Mouse (Mus musculus) Patski (cell line): Measurements from ENCODE around the gene Cdk18. TPM values are rescaled to one million over a fixed set of nuclear protein-coding genes. Genes with fewer than 3 reads are reported as not detected.

Experiments
- ATAC-seq: fragments of 100-300 bp; one replicate; pipeline ENCODE4 v1.8.0; 2021
- CTCF ChIA-PET: fragments of 350-600 bp; sonication (Branson Sonifier 250); formaldehyde crosslinking; loops from one replicate; lab custom pipeline; 2022; ENCODE audit warnings: inconsistent platforms; lab: Charles Lee
- POLR2A ChIA-PET: fragments of 350-600 bp; sonication (Branson Sonifier 250); formaldehyde crosslinking; loops from one replicate; lab custom pipeline; 2022; ENCODE audit warnings: antibody characterized with exemption, inconsistent platforms; lab: Charles Lee
- DNase-seq: peaks from one replicate; pipeline ENCODE4 v3.0.0-alpha.2; 2011; ENCODE audit warnings: low read depth, low spot score
- H3K27me3 ChIP-seq: fragments of 371-371 bp; one replicate; pipeline ENCODE4 v1.5.1; 2021
- CTCF ChIP-seq: fragments of 100-300 bp; IDR thresholded peaks from one replicate; pipeline ENCODE4 v1.5.1; 2021
- in situ Hi-C: fragments of 300-500 bp; cut with MboI; formaldehyde crosslinking; loops from 3 replicates; pipeline ENCODE4 v1.11.1; 2018; ENCODE audit warnings: low pct_unique_long_range_greater_than_20kb, mixed read lengths
- polyA plus RNA-seq: library from polyadenylated mRNA; unstranded; gene quantifications from one replicate; pipeline ENCODE4 v1.2.3, GENCODE M21; 2021

Gene Cdk18
- polyA plus RNA-seq, 1 experiment from 2014 or later: 88.8 TPM

DNA sequence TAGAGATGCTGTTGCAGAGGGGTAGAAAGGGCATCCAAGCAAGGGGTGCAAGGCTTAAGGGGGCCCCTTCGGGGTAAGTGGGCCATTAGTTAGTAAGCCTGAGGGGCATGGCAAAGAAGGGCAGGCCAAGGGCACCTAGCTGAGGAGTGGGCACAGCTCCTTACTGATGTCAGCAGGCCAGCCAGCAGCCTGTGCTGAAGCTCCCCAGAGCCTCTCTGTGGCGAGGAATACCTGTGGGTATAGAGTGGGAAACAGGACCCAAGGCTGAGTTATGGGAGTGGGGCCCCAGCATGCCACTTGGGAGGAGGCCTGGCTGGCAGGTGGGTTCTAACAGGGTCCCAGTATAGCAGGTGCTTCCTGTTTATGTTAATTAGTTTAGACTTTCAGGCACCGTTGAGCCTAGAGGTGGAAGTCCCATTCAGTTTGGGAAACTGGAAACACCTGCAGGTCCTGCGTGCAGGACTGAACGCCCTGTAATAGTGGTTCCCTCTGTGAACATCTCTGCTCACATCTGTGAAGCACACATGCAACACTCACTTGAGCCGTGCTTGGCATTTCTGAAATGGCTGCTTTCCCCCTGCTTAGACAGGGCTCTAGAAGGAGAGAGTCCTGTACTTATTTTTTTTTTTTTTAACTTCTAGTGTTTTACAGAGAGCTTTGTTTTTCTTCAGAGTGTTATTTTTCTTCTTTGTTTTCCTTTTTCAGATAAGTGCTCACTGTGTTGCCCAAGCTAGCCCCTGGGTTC lies 37.4 kb downstream of the Cdk18 start:
- DNase-seq (no peak), ATAC-seq (no peak)
- H3K27me3 ChIP-seq: peaks cover 1% of the 10 kb centered on the region
- TF ChIP-seq CTCF: no peak
- POLR2A ChIA-PET: no interaction called here
- in situ Hi-C loops: no loop called here
- CTCF ChIA-PET: no interaction called here

DNA sequence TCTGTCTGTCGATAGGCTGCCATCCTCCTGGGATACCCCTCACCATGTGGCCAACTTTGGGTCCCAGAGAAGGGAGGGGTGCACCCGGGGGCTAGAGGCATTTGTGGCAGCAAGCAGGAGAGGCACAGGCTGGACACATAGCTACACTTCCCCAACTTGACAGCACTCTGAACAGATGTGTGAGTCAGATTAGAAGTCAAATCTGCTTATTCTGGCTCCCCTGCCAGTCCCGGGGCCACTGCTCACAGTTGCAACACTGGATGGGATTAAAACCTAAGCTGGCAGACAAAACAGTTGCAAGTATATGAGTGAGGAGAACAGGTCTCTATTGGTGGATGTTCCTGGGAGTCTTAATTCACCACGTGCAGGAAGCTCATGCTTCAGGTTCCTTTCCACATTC lies 39.7 kb downstream of the Cdk18 start:
- TF ChIP-seq CTCF: no peak
- ChIA-PET CTCF (interaction anchor here (1.5 kb wide), 1 partner anchor 25 kb away, joined by 3 read pairs; no protein-coding TSS in a partner anchor), POLR2A (interaction anchor here (0.6 kb wide), 1 partner anchor 47 kb away, joined by 3 read pairs; no protein-coding TSS in a partner anchor)
- no peaks in the 10 kb centered on the region for H3K27me3 ChIP-seq
- in situ Hi-C loops: no loop called here
- ATAC-seq (no peak), DNase-seq (no peak)

DNA sequence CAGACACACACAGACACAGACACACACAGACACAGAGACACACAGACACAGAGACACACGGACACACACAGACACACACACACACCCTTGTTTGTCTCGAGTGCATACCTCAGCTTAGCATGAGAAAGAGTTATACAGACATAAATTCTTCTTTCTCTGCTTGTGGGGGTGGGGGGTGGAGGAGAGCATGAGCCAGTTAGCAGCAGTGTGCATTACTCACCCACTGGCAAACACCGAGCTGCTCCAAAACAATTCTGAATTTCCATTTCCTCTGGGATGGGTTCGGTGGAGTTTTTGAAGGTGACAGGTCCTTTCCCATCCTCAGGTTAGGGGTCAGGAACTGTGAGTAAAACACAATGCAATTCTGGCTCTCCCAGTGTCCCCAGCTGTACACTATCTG lies 40.5 kb downstream of the Cdk18 start:
- H3K27me3 ChIP-seq: no peaks in the 10 kb centered on the region
- ATAC-seq: no peak
- ChIA-PET POLR2A (interaction anchor here (0.6 to 1.0 kb wide), 2 partner anchors 11 to 54 kb away, joined by 3 read pairs; no protein-coding TSS in a partner anchor), CTCF (interaction anchor here (0.9 to 1.5 kb wide), 2 partner anchors 17 to 24 kb away, joined by 3 read pairs; no protein-coding TSS in a partner anchor)
- in situ Hi-C loops: no loop called here
- no peak for DNase-seq
- TF ChIP-seq CTCF: no peak

DNA sequence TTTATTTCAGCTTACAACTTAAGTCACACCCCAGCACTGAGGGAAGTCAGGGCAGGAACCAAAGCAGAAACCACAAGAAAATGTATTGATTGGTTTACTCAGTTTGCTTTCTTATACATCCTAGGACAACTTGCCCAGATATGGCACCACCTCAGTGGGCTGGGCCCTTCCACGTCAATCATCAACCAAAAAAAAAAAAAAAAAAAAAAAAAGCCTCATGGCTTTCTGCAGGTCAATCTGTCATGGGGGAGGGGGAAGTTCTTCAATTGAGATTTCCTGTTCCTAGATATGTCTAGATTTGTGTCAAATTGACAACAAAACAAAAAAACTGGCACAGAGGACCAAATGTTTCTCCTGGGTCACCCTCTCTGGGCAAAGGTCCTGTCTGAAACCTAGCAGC lies 41.4 kb downstream of the Cdk18 start:
- DNase-seq (no peak), ATAC-seq (no peak)
- in situ Hi-C loops: no loop called here
- ChIA-PET CTCF (no interaction called here), POLR2A (no interaction called here)
- no peak for TF ChIP-seq CTCF
- no peaks in the 10 kb centered on the region for H3K27me3 ChIP-seq

DNA sequence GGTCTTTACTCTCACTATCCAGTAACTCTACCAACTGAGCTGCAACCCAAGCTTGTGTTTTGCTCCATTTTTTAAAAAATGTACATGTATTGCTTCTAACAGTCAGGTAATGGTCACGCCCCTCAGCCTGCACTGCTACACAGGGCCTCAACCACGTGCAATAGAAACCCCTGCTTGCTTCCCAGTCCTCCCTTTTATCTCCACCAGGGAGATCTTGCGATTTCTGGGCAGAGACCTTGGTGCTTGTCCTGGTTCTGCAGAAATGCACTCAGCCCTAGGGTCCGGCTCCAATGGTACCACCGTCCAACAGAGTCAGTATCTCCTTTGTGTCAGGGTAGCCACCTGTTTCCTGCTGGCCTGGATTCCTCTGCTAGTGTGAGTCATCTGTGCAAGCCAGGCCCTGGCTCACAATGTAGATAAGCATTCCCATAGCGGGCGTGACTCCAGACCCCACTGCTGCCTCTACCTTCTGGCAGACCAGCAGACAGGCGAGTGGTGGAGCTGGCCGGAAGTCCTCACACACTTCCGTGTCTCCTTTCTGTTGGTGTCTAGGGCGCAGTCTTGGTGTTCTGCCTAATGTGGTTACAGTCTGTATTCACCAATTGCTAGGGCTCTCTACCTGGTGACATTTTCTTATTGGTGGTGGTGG lies 44.0 kb downstream of the Cdk18 start:
- ATAC-seq (no peak), DNase-seq (no peak)
- in situ Hi-C loops: no loop called here
- TF ChIP-seq CTCF: no peak
- H3K27me3 ChIP-seq: no peaks in the 10 kb centered on the region
- ChIA-PET CTCF (no interaction called here), POLR2A (no interaction called here)

DNA sequence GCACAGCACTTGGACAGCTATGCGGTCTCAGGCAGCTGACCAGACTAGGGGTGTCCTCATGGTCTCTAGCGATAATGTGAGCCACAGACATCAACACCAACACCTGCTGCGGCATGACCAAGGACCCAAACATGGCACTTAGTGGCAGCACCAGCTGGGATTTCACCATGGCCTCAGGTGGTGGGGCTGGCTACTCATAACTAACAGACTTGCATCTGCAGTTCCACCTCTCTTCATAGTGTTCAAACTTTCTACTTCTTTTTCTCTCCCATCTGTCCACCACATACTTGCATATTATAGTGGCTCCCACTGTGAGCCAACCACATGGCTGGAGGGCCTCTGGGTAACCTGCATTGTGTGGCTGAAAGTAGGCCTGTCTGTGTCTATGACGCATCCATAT lies 46.2 kb downstream of the Cdk18 start:
- no peak for ATAC-seq
- peaks cover 2% of the 10 kb centered on the region for H3K27me3 ChIP-seq
- in situ Hi-C loops: no loop called here
- DNase-seq: no peak
- POLR2A ChIA-PET: no interaction called here
- no peak for TF ChIP-seq CTCF
- CTCF ChIA-PET: no interaction called here

DNA sequence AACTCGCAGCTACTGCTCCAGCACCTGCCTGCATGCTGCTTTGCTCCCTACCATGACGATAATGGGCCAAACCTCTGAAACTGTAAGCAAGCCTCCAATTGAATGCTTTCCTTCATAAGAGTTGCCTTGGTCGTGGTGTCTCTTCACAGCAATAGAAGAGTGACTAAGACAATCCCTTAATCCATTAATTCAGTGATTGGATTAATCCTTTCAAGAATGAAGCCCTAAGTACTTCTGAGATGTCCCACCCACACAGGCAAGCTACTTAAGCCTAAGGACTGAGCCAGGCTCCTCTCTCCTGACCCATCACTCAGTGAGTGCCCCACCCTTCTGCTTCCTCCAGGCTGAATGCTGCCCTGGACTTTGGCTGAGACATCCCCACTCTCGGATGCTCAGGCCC lies 49.2 kb downstream of the Cdk18 start:
- ATAC-seq (no peak), DNase-seq (no peak)
- no peak for TF ChIP-seq CTCF
- in situ Hi-C loops: no loop called here
- H3K27me3 ChIP-seq: peaks cover 5% of the 10 kb centered on the region
- POLR2A ChIA-PET: no interaction called here
- CTCF ChIA-PET: no interaction called here

DNA sequence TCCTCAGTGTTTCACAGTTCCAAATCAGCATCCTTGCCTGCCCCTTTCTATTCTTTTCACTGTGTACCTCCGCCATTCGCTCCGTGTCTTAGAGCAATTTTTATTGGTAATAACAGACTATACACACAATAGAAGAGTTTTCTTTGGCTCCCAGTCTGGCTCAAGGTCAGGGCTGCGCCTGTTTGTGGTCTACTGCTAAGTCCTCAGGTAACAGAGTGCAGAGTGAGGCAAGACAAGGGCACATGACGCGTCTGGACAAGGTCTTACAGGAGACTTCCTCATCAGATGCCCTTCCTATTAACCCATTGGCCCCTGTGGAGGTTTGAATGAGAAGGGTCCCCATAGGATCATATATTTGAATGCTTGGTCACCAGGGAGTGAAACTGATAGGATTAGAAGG lies 49.7 kb downstream of the Cdk18 start:
- ChIA-PET POLR2A (no interaction called here), CTCF (no interaction called here)
- TF ChIP-seq CTCF: no peak
- peaks cover 5% of the 10 kb centered on the region for H3K27me3 ChIP-seq
- no peak for DNase-seq
- ATAC-seq: no peak
- in situ Hi-C loops: no loop called here

DNA sequence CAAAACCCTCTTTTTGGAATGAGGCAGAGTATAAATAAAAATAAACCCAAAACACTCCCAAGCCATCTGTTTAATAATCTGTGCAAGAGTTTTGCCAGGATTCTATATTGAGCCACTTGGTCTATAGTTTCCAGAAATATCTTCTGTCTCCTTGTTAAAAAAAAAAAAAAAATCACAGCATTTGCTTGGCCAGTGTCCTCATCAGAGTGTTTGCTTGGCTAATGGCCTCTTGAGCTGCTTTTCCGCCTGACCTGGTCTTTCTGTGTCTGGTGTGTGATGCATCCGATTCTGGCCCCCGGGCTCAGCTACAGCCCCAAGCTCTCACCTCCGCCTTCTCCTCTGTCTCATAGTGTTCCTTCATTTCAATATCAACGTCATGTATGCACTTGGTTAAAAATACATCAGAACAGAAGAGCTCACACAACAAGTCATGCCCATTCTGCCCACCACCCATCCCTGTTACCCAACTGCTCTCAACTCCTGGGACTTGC lies 51.3 kb downstream of the Cdk18 start:
- peaks cover 6% of the 10 kb centered on the region for H3K27me3 ChIP-seq
- CTCF ChIA-PET: no interaction called here
- POLR2A ChIA-PET: no interaction called here
- TF ChIP-seq CTCF: no peak
- ATAC-seq: no peak
- DNase-seq: no peak
- in situ Hi-C loops: no loop called here

DNA sequence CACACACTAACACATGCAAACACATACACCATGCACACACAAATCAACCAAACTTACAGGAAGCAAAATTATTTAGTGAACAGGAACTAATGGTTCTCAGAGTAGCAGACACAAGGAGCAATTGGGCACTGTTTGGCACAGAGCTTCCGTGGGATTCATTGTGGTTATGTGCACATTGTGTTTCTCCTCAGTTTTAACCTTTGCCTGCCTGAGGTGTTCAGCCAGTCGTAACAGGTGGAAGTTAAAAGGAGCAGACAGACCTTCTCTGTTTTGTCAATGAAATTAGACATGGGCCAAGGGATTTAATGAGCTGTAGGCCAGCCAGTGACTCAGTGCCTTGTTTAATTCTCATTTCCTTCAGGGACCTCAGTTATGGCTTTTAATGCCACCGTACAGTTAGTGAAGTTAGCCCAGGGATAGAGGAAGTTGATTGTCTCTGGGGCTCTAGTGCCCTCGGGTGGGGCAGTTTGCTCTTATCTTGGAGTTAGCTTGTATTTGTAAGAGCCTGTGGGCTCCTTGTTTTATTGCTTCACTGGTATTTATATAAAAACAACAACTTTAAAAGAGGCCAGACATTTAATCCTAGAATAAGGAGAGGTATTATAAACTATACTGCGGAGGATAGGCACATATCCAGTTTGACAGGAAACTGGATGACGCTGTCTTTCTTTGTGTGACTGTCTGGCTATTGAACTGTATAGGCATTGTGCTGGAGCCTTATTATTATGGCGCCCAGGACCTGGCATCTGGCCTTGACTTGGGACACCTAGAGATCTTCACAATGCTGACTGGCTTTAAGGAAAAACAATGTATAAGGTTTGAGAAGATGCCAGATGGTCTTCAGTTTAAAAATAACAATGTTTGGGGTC lies 54.1 kb downstream of the Cdk18 start:
- no peak for TF ChIP-seq CTCF
- CTCF ChIA-PET: no interaction called here

More for the DNA sequence above, 54.1 kb downstream of the Cdk18 start:
- peak; percentile 22 for DNase-seq
- peaks cover 17% of the 10 kb centered on the region for H3K27me3 ChIP-seq
- POLR2A ChIA-PET: no interaction called here
- no peak for ATAC-seq
- in situ Hi-C loops: no loop called here
